Mouse (Mus musculus): ENCODE results near the gene Pomt2. TPM values are rescaled to one million over a fixed set of nuclear protein-coding genes. Genes with fewer than 3 reads are reported as not detected.

The Pomt2 gene
- total RNA-seq, 2 experiments from 2014 or later: 16.0 to 18.7 TPM

DNA sequence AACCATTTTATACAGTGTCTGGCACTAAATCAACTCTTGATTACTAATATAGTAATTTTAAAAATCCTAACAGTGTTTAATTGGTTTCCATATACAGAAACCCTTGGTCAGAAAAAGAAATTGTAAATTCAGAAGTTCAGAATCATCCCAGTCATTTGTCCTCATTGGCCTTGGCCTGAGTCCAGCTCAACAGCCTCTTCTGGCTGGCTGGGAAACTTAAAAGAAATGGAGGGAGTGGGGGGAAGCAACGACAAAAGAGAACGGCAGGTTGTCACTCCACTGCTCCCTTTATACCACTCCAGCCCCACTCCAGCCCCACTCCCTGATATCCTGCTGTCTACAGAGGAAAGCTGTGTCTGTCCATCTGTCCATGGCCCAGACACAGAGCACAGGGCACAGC, 16.6 kb downstream of the Pomt2 start:
- DNase-seq (ENCODE audit: low spot score in 2 of 2): no peak

DNA sequence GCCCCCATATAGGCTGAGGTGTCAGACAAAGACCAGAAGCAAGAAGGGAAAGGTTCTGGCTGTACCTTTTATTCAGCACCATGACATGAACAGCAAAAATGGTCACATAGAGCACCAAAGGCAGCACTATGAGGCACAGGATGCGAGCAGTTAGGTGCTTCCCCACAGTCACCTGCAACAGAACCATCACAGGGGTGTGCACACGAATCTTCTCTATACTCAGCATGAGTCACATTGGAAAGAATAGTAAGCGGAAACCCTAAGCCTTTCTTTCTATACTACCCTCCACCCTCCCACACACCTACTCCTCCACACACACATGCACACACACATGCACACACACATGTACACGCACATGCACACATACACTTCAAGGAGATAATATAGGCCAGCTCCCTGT, 17.5 kb downstream of the Pomt2 start:
- no peak for DNase-seq (ENCODE audit: low spot score in 2 of 2)

DNA sequence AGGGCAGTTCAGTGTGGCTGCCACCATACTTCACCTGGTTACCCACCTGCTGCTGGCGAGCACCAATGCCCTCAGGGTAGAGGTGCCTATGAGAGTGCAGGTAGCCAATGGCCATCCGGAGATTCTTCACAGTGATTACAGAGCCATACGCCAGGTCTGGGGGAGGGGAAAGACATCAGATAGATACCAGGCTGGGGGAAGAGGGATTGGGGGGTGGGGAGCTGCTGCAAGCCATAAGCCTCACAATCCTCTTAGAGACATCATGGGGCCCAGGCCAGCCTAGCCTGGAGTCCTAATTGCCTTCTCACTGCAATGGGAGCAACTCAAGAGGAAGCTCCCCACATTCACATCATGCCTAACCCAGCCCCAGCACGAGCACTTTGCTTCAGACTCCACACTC, 20.5 kb downstream of the Pomt2 start:
- DNase-seq (ENCODE audit: low spot score in 2 of 2): no peak

DNA sequence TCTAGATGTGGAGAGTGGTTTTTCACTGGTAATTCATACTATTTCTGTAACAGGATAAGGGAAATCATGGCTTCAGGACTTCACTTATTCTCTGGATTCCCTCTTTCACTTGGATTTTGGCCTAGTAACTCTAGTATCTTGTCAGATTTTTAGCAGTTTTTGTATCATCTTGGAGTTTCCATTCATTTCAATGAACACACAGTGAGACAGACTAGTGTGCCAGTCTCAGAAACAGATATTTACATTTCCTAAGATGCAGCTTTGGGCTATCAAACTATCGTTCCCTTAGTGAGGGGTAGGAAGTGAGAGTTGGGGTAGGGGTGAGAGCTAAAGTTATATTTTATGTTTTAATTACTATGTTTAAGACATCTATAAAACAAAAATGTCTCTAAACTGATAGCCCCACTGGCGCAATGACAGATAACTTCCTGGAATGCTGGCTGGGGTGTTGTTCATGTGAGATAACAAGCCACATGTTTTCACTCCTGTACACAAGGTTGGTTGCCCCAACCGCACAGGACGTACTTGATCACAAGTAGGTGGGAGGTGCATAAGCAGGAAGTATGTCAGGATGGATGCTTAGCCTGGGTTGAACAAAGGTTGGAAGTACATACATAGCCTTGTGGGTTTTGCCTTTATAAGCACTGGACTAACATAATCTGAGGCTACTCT, 25.7 kb downstream of the Pomt2 start:
- no peak for DNase-seq (ENCODE audit: low spot score in 2 of 2)

DNA sequence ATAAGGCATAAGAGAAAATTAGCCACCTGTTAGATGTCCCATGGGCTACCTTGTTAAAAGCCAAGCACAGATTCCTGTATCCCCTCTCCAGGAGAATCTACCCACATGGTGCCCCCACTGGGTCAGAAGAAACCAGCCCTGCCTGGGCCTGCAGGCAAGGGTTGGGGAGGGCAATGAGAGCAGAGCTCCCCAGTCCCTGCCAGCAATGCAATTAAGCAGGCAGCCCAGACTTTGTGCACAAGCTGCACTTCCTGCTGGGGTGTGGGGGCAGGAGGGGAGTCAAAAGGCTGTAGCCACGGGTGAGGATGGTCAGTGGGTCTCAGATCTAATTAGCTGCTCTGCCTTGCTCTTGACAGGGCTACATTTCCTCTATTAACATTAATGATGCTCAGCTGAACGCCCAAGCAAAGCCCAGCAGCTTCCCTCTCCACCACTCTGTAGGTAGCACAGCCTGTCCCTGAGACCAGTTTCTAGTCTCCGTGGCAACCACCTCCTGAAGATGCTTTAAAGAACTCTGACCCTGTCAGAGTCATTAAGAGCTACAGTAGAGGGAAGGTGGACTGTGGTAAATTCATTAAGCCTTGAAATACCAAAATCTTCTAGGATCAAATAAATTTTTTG, 40.3 kb downstream of the Pomt2 start:
- no peak for DNase-seq (ENCODE audit: low spot score in 2 of 2)

DNA sequence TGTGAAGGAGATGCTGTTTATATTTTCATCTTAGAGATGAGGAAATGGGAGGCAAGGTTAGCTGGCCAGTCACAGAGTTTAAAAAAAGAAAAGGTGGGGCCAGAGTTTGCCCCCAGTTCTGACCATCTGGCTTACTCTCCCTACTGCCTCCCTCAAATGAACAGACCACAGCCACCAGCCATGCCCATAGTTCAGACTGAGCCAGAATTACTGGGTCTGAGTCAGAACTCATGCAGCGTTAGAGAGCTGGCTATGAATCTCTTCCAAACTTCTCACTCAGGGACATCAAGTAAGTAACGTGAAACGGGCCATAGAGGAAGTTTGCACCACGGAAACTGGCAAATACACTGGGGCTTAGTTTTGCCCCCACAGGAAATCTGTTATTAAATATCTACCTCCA, 43.0 kb downstream of the Pomt2 start:
- DNase-seq (ENCODE audit: low spot score in 2 of 2): no peak

DNA sequence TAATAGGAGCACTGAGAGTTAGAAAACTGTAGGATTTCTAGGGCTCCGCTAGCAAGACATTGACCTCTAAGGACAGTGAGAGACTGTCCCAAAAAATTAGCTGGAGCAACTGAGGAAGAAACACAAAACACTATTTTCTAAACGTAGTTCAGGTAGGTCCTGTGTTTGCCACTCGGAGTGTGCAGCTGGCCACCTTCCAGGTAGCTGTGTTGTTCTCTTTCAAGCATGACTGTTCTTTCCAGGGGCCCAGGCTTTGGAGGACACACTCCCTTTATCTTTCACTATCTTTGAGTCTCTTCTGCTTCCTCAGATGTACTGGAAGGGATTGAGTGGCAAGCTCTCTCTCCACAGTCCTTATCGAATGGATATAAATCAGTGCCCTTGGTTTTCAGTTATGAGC, 44.3 kb downstream of the Pomt2 start:
- no peak for DNase-seq (ENCODE audit: low spot score in 2 of 2)

DNA sequence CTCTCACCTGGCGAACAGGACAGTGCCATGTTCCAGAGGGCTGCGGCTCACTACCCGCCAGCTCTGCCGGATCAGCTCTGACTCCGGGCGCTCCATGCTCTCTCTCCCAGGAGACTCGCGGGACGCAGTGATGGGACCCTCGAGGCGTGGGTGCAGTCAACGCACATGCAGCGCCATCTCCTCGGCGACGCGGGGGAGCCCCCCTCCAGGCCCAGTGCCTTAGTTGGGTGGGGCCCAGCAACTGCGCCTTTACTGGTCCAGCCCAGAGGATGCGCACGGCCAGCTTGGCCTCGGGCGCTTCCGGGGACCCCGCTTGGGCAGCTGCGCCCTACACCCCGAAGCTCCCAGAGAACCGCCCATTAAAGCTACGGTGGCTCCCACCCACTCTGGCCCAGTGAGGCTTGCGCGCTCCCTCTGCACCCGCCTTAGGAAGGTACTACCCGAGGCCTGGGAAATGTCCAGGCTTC, 45.6 kb downstream of the Pomt2 start, which contains the start of gene Ngb:
Gene Ngb, minus strand, starts transcription at position 375 of the 467 bp plus-strand sequence.
- no peak for DNase-seq (ENCODE audit: low spot score in 2 of 2)

DNA sequence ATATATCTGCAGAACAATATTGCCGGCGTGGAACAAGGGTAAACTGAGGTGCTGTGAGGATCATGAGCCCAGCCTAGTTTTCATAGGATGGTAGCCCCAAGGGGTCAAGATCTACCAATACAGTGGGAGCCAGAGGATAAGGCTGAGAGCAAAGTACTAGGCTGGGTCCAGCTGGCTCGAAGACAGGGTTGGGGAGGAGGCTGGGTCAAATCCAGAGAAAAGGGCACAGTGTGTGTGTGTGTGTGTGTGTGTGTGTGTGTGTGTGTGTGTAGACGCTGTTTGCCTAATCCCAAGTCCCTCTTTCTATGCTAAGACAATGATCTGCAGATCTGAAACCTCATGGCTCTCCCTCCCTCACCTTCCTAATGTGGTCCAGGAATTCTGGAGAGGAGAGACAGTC, 47.4 kb downstream of the Pomt2 start:
- DNase-seq (ENCODE audit: low spot score in 2 of 2): no peak

DNA sequence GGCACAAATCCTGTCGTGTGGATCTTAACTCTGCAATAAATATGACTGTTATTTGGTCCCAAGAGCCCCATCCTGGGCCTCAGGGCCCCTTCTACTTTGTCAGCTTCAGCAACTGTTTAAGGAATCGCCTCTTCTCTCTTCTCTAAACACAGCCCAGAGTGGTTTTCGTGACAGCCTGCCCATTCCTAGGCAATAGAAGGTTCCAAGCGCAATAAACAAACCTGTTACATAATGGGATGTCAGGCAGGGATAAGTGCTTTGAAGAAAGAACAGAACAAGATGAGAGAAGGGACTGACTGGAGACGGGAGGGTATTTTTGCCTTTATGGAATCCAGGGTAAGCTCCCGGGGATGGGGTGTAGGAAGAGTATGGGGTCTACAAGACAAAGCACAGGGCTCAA, 54.1 kb downstream of the Pomt2 start:
- DNase-seq (ENCODE audit: low spot score in 2 of 2): peak in 1 of 2 experiments; percentile 34

DNA sequence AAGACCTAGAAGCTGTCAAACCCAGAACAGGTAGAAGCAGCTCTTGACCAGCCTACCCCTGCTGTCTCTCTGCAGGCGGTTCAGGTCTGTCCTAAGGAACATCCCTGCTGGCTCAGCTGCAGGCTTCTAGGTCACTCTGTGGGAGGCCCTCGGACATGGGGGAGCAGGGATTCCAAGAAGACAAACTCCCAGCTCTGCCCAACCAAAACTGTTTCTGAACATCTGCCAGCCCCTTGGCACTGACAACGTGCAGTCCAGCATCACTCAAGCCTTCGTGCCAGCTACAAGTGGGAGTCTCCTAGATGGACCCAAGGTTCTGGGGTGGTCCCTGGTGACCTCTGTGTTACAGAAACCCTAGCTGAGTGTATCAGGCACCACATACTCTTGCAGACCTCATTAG, 54.5 kb downstream of the Pomt2 start:
- DNase-seq (ENCODE audit: low spot score in 2 of 2): peak; percentile 29 to 32

DNA sequence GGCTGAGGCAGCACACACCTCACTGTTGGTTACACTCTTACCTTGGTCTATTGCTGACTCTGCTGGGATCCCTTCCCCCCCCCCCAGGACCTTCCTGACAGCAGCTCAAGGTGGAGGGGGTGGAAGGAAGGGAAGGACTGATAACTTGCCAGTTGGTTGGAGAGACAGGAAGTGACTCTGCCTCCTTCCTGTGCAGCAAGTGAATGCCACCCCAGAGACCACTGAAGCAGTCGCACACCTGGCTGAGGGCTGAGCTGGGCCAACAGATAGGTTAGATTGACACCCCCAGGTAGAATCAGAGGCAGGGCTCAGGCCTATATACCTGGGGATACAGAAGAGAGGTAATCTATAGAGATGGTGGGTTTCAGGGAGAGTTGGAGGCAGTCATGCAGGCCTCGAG, 55.9 kb downstream of the Pomt2 start:
- no peak for DNase-seq (ENCODE audit: low spot score in 2 of 2)

DNA sequence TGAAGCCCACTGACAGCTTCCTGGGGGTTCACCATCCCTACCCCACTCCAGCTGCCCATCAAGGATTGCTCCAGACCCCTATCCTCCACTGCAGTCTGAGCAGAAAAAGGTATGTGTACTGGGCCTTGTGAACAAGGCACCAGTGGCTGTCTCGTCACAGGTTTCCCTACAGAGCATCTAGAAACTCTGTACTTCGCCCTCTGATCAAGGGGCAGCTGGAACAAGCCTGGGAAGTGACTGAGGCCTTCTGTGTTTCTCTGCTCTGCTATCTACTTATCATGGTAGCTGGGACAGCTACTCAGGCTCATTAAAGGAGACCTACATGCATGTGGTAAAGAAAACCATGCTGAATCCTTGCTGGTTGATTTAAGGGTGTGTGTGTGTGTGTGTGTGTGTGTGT, 58.1 kb downstream of the Pomt2 start:
- DNase-seq (ENCODE audit: low spot score in 2 of 2): no peak

DNA sequence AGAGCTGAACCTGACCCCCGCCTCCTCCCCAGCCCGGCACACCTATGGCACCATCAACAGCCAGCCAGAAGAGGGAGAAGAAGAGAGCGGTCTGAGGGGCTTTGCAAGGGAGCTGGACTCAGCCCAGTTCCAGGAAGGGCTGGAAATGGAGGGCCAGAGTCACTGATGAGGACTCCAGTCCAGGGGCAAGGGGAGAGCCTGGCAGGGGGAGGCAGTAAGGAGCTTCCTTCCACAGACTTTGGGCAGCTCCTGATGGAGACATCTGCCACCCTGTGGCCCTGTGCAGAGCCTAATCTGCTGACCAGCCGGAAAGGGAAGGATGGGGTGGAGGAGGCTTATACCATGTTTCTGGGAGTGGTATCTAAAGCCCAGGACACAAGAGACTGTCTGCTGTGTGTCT, 58.5 kb downstream of the Pomt2 start:
- no peak for DNase-seq (ENCODE audit: low spot score in 2 of 2)

DNA sequence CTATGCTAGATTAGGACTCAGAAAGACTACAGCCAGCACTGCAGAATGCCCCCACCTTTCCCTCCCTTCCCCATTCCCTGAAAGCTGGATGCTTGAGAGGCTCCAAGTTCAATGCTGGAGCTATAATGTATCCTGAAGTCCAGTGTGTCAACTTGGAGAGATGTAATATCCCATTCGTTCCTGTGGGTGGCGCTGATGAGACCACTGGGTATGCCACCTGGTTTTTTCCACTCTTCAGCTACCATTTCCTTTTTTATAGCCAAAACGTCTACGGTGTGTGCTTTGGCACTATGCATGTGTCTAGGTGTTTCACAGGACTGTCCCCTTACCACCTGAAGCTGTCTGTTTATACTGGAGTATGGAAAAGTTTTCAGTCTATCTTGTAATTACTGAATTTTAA, 59.4 kb downstream of the Pomt2 start:
- DNase-seq (ENCODE audit: low spot score in 2 of 2): no peak

DNA sequence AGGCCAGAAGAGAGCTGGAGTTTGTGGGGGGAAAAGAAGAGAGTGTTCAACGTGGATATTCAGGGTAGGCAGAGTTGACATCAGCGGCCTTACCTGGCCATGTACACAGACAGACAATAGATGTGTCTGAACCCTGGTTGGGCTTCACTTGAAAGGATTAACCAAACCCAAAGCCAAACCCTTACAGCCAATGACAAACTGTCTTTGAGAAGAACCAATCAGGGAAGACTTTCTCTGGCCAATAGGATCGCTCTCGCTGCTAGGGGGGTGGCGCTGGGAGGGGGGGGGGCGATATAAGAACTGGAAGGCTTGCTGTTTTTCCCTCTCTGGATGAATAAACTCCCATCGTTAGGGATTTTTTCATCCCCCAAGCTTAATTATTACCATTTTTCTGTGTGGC, 60.5 kb downstream of the Pomt2 start:
- DNase-seq (ENCODE audit: low spot score in 2 of 2): no peak

DNA sequence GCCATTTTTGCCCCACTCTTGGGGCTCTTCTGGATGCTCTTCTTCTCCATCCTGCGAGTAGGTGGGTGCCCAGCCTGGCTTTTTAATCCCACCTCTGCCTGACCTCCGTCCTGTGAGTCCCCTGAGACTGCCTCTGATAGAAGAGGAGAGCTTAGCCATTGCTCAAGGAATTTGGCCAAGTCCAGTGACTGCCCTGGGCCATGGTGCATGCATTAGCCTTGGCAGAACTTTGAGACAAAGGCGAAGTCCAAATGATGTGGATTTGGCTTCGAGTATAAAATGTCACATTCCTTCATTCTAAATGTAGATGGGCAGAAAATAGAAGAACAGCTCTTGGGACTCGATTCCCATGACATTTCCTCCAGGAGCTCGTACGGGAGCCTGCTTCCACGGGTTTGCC, 65.0 kb downstream of the Pomt2 start:
- DNase-seq (ENCODE audit: low spot score in 2 of 2): no peak

DNA sequence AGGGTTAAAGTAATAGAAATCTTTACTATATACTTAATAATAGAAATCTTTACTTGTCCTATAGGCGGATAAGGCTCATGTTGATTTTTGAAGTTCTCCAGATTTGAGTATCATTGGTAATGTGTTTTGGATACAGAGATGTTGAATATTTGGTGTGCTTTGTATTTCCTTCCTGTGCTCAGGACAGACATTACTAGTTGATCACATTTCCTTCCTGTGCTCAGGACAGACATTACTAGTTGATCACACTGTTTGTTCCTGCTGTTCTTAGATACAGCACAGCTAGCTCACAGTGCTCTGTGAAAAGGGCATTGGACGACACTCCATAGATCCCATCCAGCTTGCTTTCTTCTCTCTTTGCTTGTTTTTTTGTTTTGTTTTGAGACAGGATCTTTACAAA, 71.2 kb downstream of the Pomt2 start:
- no peak for DNase-seq (ENCODE audit: low spot score in 2 of 2)

DNA sequence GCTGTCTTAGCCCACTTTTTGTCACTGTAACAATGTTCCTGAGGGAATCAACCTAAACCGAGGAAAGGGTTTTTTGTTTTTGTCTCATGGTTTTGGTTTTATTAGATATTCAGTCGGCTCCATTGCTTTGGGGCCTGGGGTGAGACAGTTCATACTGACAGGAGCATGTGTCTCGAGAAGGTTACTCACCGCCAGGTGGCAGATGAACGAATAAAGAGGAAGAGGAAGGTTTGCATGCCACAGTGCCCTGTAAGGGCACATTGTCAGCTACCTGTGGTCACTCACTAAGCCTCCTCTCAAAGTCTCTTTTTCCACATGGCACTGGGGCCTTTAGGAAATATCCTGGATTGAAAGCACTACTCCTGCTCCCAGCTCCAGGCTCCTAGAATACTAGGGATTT, 77.2 kb downstream of the Pomt2 start:
- no peak for DNase-seq (ENCODE audit: low spot score in 2 of 2)

DNA sequence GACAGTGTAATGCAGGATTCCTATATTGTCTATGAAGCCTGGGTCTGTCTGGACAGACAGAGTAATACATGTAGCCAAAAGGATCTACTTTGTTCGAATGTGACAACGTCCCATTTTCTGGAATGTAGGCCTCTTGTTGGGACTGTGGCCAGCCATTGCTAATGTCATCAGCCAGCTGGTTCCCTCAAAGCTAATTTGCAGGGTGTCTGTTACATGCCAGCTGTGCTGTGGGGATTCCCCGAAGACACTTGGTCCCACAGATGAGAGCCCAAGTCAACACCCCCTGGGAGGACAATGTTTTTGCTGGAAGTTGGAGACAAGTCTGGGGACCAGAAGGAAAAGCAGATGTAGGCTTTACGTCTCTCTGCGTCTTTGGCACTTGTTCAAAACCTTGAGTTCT, 81.3 kb downstream of the Pomt2 start:
- no peak for DNase-seq (ENCODE audit: low spot score in 2 of 2)

DNA sequence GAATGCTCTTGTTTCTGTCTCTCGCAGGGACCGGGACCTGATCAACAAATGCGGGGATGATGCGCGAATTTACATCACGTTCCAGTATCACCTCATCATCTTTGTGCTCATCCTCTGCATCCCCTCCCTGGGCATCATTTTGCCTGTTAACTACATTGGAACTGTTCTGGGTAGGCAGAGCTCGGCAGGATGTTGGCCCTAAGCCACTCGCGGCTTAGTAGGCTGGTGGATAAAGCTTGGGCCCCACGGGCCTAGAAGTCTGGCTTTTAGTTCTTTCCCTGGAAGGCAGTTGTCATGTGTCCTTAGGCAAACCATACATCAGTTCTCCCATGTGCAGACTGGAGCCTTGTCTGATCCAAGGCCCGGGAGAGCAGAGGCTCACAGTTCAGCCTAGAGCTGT, 82.3 kb downstream of the Pomt2 start:
- no peak for DNase-seq (ENCODE audit: low spot score in 2 of 2)

DNA sequence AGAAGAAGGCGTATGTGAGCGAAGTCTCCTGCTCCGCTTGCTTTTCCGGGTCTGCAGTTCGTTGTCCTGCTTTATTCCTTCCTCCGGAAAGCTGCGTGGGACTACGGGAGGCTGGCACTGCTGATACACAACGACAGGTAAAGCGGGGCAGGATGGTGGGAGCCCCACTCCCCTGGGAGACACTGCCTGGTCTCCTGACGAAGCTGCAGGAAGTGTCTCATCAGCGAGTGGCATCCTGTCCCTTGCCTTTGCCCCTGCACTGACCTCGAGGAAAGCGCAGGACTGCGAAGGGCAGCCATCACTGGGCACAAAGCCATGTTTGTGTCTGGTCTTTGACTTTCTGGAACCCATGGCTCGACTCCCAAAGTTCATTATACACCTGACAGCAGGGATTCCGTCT, 90.7 kb downstream of the Pomt2 start:
- no peak for DNase-seq (ENCODE audit: low spot score in 2 of 2)

Measured in left cerebral cortex, adult 18-20 months (tissue).